Mouse (Mus musculus): ENCODE measurements at regions not wholly inside any gene's neighbourhood (a gene's known extent, or its start where the extent isn't known, plus 50 kb on each side); places are given as distances from the start of the nearest gene placed in this dataset.

DNA sequence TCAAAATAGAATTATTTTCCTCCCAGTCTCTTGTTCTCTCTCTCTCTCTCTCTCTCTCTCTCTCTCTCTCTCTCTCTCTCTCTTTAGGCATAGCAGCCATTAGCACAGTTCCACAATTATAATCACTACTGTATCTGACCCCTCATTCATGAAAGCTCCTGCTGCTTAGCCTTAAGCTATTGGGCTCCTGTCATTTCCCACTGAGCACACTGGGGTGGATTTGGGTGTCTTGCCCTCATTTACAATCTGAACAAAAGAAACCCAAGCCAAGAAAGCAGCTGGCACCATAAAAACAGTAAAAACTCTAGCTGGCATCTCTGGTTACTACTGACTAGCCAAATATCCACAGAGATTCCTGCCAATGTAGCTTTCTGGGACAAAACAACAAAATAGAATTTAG, 1125.6 kb upstream of the Zeb2 start:
- Histone ChIP-seq H3K36me3 (ENCODE audit: inconsistent target) (no peaks in the 10 kb centered on the region), H3K79me2 (ENCODE audit: inconsistent target) (no peaks in the 10 kb centered on the region), H3K27ac (no peak overlapping the region), H3K4me3 (ENCODE audit: inconsistent target) (no peak overlapping the region)

DNA sequence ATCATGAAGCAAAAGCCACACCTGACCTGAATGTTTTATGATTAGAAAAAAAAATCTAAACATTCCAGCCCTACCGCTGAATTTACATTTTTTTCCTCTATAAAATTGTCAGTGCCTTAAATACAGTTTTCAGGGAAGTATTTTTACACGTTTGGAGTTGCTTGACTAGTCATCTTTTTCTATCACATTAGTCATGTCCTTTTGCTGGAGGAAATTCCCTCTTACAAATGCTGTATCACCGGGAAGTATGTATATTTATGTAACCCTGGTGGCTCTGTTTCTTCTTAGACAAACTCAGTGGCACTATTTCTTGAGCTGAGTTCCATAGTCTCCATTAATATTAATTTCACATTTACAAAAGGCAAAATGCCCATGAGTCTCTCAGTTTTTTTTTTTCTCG, 1122.7 kb upstream of the Zeb2 start:
- no peaks in the 10 kb centered on the region for H3K36me3 ChIP-seq (ENCODE audit: inconsistent target)
- H3K79me2 ChIP-seq (ENCODE audit: inconsistent target): no peaks in the 10 kb centered on the region
- no peak overlapping the region for H3K27ac ChIP-seq
- no peak overlapping the region for H3K4me3 ChIP-seq (ENCODE audit: inconsistent target)
- WGBS (ENCODE audit: missing documents): 77% methylated on average over 4 of the region's 4 CpGs

DNA sequence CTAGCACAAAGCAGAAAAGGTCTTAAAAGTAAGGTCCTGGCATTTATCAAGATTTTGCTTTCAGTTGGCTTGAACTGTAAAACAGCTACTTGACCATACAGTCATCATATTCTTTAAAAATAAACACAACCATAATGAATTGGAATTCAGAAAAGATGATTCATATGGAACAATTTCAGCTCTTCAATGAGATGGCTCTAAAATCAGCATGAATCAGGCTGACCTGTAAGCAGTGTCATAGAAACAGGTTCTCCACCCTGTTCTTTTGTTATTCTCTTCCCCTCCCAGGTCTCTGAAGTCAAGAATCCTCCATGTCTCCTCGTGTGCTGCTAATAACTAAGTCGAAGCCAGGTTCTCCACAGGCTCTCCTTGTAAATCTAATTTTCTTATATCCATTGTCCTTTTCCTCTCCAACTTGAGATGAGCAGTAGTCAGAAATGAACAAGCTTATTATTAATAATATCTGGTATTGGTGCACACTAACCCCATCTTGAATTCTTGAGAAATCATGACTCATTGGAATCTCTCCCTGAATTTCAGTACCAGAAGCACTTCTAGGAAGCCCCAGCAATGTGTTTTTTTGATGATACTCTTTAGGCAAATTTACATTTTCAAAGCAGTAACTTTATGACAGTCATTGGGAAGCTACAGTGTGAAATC, 1113.7 kb upstream of the Zeb2 start:
- 92% methylated on average over 2 of the region's 2 CpGs for WGBS (ENCODE audit: missing documents)
- Histone ChIP-seq H3K36me3 (ENCODE audit: inconsistent target) (no peaks in the 10 kb centered on the region), H3K79me2 (ENCODE audit: inconsistent target) (no peaks in the 10 kb centered on the region), H3K4me3 (ENCODE audit: inconsistent target) (no peak overlapping the region), H3K27ac (no peak overlapping the region)

GRCm38 (mm10) chr2:46218336-46218957, 1101.3 kb upstream of the Zeb2 start:
- H3K79me2 ChIP-seq (ENCODE audit: inconsistent target): no peaks in the 10 kb centered on the region
- no peaks in the 10 kb centered on the region for H3K36me3 ChIP-seq (ENCODE audit: inconsistent target)
- WGBS (ENCODE audit: missing documents): 84% methylated on average over 7 of the region's 7 CpGs
- H3K27ac ChIP-seq: no peak overlapping the region
- H3K4me3 ChIP-seq (ENCODE audit: inconsistent target): no peak overlapping the region

DNA sequence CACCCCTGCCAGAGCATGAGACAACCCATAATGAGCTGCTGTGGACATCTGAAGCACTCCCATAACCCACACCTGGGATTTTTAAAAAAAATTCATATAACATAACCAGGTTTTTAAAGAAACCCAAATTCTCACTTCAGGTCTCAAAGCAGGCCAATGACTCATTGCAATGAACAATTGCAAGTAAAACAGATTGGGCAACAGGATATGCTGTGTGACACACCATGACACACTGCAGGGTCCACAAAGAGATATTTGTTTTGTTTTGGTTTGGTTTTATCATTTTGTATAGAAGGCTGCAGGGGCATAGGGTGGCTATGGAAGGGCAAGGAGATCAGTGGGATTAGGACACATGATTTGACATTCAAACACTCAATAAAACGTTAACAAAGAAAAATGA, 1082.1 kb upstream of the Zeb2 start:
- WGBS (ENCODE audit: missing documents): 92% methylated on average over 1 of the region's 1 CpGs
- Histone ChIP-seq H3K36me3 (ENCODE audit: inconsistent target) (no peaks in the 10 kb centered on the region), H3K4me3 (ENCODE audit: inconsistent target) (no peak overlapping the region), H3K27ac (no peak overlapping the region), H3K79me2 (ENCODE audit: inconsistent target) (no peaks in the 10 kb centered on the region)

GRCm38 (mm10) chr2:46187265-46187888, 1070.2 kb upstream of the Zeb2 start:
- no peak overlapping the region for H3K4me3 ChIP-seq (ENCODE audit: inconsistent target)
- no peak overlapping the region for H3K27ac ChIP-seq
- H3K36me3 ChIP-seq (ENCODE audit: inconsistent target): no peaks in the 10 kb centered on the region
- no peaks in the 10 kb centered on the region for H3K79me2 ChIP-seq (ENCODE audit: inconsistent target)

DNA sequence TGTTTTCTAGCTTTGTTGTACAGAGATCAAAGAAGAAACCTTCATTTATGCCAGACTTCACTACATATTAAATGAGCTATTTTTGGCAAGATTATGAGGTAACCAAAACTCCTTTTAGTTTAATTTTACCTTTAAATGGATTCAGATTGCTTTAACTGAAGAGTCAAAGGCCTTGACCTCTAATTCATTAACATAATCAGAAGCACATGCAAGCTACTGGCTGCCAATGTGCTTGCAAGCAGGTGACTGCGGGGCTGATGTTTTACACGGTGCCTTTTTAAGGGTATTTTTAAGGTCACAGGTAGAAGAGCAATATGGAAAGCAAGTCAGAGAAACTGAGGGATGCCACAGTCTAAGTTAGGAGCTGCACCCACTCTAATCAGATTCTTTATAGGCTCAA, 1066.0 kb upstream of the Zeb2 start:
- Histone ChIP-seq H3K79me2 (ENCODE audit: inconsistent target) (no peaks in the 10 kb centered on the region), H3K4me3 (ENCODE audit: inconsistent target) (no peak overlapping the region), H3K27ac (no peak overlapping the region), H3K36me3 (ENCODE audit: inconsistent target) (no peaks in the 10 kb centered on the region)
- 85% methylated on average over 2 of the region's 2 CpGs for WGBS (ENCODE audit: missing documents)

DNA sequence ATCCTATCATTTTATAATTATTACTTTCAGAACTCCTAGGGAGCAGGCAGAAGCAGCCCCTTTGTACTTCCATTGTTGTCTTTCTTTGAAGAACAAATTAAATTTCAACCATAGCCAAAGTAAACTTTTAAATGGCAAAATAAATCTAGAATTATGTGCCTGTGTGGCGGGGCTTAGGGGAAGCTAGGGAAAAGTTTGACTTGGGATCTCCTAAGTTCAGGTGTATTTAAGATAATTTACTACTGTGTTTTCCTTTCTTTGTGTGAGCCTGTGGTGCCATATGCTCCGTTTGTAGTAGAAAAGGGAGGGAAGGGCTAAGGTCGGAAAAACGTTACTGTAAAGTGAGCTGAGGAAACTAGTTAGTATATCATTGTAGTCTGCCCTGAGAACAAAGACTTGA, 1062.5 kb upstream of the Zeb2 start:
- H3K27ac ChIP-seq: no peak overlapping the region
- no peak overlapping the region for H3K4me3 ChIP-seq (ENCODE audit: inconsistent target)
- no peaks in the 10 kb centered on the region for H3K79me2 ChIP-seq (ENCODE audit: inconsistent target)
- H3K36me3 ChIP-seq (ENCODE audit: inconsistent target): no peaks in the 10 kb centered on the region
- 79% methylated on average over 4 of the region's 4 CpGs for WGBS (ENCODE audit: missing documents)

DNA sequence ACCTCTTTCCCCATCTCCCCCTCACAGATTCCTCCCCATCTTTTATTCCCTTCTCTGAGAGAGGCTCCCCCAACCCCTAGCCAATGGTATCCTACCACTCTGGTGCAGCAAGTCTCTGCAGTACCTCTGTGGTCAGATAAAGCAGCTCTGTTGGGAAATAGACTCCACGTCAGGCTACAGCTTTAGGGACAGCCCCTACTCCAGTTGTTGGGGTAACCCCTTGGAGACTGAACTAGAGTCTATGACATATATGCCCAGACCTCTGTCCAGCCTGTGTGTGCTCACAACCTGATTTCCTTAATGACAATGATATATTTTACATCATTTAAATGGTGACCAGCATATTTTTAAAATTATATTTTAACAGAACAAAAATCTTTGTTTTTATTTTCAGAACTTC, 1051.3 kb upstream of the Zeb2 start:
- Histone ChIP-seq H3K36me3 (ENCODE audit: inconsistent target) (no peaks in the 10 kb centered on the region), H3K27ac (no peak overlapping the region), H3K4me3 (ENCODE audit: inconsistent target) (no peak overlapping the region), H3K79me2 (ENCODE audit: inconsistent target) (no peaks in the 10 kb centered on the region)
- 67% methylated on average over 1 of the region's 1 CpGs for WGBS (ENCODE audit: missing documents)

DNA sequence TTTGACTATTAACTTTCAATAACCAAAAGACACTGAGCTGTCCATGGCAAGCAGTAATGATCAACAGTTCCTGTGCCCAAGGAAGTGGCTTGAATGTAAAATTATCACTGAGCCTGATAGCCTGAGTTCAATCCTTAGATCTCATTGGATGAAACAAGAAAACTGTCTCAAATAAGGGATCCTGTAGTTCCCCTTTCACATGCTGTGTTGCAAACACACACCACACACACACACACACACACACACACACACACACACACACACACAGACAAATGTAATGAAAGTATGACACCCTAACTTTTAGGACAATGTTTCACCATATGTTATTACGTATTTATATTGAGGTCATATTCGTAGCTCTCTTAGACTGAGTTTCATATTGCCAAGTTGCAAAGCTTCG, 1032.7 kb upstream of the Zeb2 start:
- no peaks in the 10 kb centered on the region for H3K36me3 ChIP-seq (ENCODE audit: inconsistent target)
- H3K27ac ChIP-seq: no peak overlapping the region
- no peak overlapping the region for H3K4me3 ChIP-seq (ENCODE audit: inconsistent target)
- WGBS (ENCODE audit: missing documents): 74% methylated on average over 3 of the region's 3 CpGs
- no peaks in the 10 kb centered on the region for H3K79me2 ChIP-seq (ENCODE audit: inconsistent target)

DNA sequence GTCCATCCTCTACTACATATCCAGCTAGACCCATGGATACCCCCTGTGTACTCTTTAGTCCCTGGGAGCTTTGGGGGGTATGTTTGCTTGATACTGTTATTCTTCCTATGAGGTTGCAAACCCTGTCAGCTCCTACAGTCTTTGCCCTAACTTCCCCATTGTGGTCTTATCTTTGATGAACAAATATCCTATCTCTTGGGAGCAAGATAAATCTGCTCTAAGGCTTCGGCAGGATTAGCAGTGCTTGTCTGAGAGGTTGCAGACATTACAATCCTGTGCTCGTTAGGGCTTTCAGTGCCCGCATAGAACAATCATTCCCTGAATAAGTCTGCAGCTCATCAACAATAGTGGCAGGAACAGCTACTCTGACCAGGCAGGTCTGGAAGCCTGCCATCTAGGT, 1002.7 kb upstream of the Zeb2 start:
- Histone ChIP-seq H3K79me2 (ENCODE audit: inconsistent target) (no peaks in the 10 kb centered on the region), H3K36me3 (ENCODE audit: inconsistent target) (no peaks in the 10 kb centered on the region), H3K4me3 (ENCODE audit: inconsistent target) (no peak overlapping the region), H3K27ac (no peak overlapping the region)
- 23% methylated on average over 3 of the region's 3 CpGs for WGBS (ENCODE audit: missing documents)

- Histone ChIP-seq H3K27ac (no peak overlapping the region), H3K4me3 (ENCODE audit: inconsistent target) (no peak overlapping the region), H3K79me2 (ENCODE audit: inconsistent target) (no peaks in the 10 kb centered on the region), H3K36me3 (ENCODE audit: inconsistent target) (no peaks in the 10 kb centered on the region)
Measured at GRCm38 (mm10) chr2:46106991-46107390, 989.8 kb upstream of the Zeb2 start.

- H3K4me3 ChIP-seq (ENCODE audit: inconsistent target): no peak overlapping the region
- 98% methylated on average over 7 of the region's 7 CpGs for WGBS (ENCODE audit: missing documents)
- H3K27ac ChIP-seq: no peak overlapping the region
- no peaks in the 10 kb centered on the region for H3K36me3 ChIP-seq (ENCODE audit: inconsistent target)
- H3K79me2 ChIP-seq (ENCODE audit: inconsistent target): no peaks in the 10 kb centered on the region
Measured at GRCm38 (mm10) chr2:46065034-46065802, 948.0 kb upstream of the Zeb2 start.

- Histone ChIP-seq H3K27ac (no peak overlapping the region), H3K4me3 (ENCODE audit: inconsistent target) (no peak overlapping the region), H3K79me2 (ENCODE audit: inconsistent target) (no peaks in the 10 kb centered on the region), H3K36me3 (ENCODE audit: inconsistent target) (no peaks in the 10 kb centered on the region)
- WGBS (ENCODE audit: missing documents): 38% methylated on average over 8 of the region's 8 CpGs
Measured at GRCm38 (mm10) chr2:46055729-46056128, 938.5 kb upstream of the Zeb2 start.

GRCm38 (mm10) chr2:46054902-46055301, 937.7 kb upstream of the Zeb2 start:
- 94% methylated on average over 7 of the region's 7 CpGs for WGBS (ENCODE audit: missing documents)
- no peaks in the 10 kb centered on the region for H3K79me2 ChIP-seq (ENCODE audit: inconsistent target)
- H3K36me3 ChIP-seq (ENCODE audit: inconsistent target): no peaks in the 10 kb centered on the region
- H3K27ac ChIP-seq: no peak overlapping the region
- no peak overlapping the region for H3K4me3 ChIP-seq (ENCODE audit: inconsistent target)

All from macrophage (primary cell).